Mouse (Mus musculus) neural tube, embryonic 15.5 days (tissue): ENCODE results near the gene 2610528A11Rik. TPM values are rescaled to one million over a fixed set of nuclear protein-coding genes. Genes with fewer than 3 reads are reported as not detected.

Experiments
- ATAC-seq: fragments of 200-750 bp; cut with Nextera tagmentation; 2 replicates; pipeline ENCODE4 v1.8.0; 2017; ENCODE audit warnings: mild to moderate bottlenecking, moderate TSS enrichment, moderate library complexity; ENCODE audit not compliant: low FRiP score
- H3K27ac ChIP-seq: fragments of 300-500 bp; sonication (generic); replicated peaks from 2 replicates; pipeline ENCODE4 v1.5.1; 2015; ENCODE audit warnings: mild to moderate bottlenecking, inconsistent platforms
- H3K27me3 ChIP-seq: fragments of 300-500 bp; sonication (generic); replicated peaks from 2 replicates; pipeline ENCODE4 v1.6.1; 2015; ENCODE audit warnings: inconsistent platforms
- H3K36me3 ChIP-seq: fragments of 300-500 bp; sonication (generic); 2 replicates; pipeline ENCODE4 v1.6.1; 2015; ENCODE audit warnings: inconsistent platforms
- H3K4me1 ChIP-seq: fragments of 300-500 bp; sonication (generic); 2 replicates; pipeline ENCODE4 v1.6.1; 2015; ENCODE audit warnings: inconsistent platforms
- H3K4me2 ChIP-seq: fragments of 300-500 bp; sonication (generic); 2 replicates; pipeline ENCODE4 v1.6.1; 2015; ENCODE audit warnings: inconsistent platforms, mild to moderate bottlenecking, moderate library complexity
- H3K4me3 ChIP-seq: fragments of 300-500 bp; sonication (generic); replicated peaks from 2 replicates; pipeline ENCODE4 v1.5.1; 2015; ENCODE audit warnings: mild to moderate bottlenecking, inconsistent platforms
- H3K9ac ChIP-seq: fragments of 300-500 bp; sonication (generic); replicated peaks from 2 replicates; pipeline ENCODE4 v1.6.1; 2015; ENCODE audit warnings: mild to moderate bottlenecking, inconsistent platforms
- H3K9me3 ChIP-seq: fragments of 300-500 bp; sonication (generic); replicated peaks from 2 replicates; pipeline ENCODE4 v1.6.1; 2016; ENCODE audit warnings: inconsistent platforms
- WGBS: fragments of 180-500 bp; shearing (Covaris S2); methylation state at CpG from one replicate; pipeline ENCODE4 v1.1.7; 2015; ENCODE audit warnings: mixed read lengths; 5-methylcytosine and 5-hydroxymethylcytosine counted together
- polyA plus RNA-seq: library from polyadenylated mRNA; unstranded; fragments of >200 nt; fragmentation: Nextera tagmentation; extraction: Ambion mirVana; gene quantifications from 2 replicates; pipeline ENCODE4 v1.2.1, GENCODE M21; 2015

The 2610528A11Rik gene
- polyA plus RNA-seq, 1 experiment from 2014 or later = 0.91 TPM

DNA sequence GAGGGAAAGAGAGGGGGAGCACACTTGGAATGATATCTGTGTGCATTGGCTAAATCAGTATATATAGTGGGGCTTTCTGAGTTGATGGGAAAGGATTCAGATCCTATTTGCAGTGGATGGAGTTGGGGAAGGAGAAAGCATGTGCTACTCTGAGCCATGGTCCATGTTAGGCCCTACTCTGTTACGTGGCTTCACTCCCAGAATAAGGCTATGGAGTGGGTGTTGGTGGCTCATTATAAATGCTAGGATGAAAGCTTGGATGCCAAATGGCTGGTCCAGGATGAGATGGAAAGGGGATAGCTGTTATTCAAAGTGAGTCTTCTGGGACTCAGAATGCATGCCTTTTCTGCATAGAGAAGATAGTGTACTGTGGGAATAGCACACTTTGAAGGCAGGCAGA is 33.1 kb downstream of the 2610528A11Rik start:
- 92% methylated on average over 1 of the region's 1 CpGs for WGBS

DNA sequence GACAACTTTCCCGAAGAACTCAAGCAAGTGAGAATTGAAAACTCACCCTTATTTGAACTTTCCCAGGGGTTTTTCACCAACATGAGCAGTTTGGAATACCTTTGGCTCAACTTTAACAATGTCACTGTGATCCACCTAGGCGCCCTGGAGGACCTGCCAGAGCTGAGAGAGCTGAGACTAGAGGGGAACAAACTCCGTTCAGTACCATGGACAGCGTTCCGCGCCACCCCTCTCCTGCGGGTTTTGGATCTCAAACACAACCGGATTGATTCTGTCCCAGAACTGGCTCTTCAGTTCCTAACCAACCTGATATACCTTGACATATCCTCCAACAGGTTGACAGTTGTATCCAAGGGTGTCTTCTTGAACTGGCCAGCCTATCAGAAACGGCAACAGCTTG is 45.3 kb downstream of the 2610528A11Rik start:
- H3K27ac ChIP-seq = no peak overlapping the region
- H3K4me3 ChIP-seq = no peak overlapping the region
- no peak overlapping the region for H3K4me2 ChIP-seq
- H3K9me3 ChIP-seq = no peaks in the 10 kb centered on the region
- H3K36me3 ChIP-seq = no peaks in the 10 kb centered on the region
- no peaks in the 10 kb centered on the region for H3K27me3 ChIP-seq
- H3K9ac ChIP-seq = no peak overlapping the region
- no peak for ATAC-seq
- H3K4me1 ChIP-seq = no peaks in the 10 kb centered on the region
- WGBS = 20% methylated on average over 9 of the region's 9 CpGs

More for the DNA sequence above, 33.1 kb downstream of the 2610528A11Rik start:
- Histone ChIP-seq H3K27ac (no peak overlapping the region), H3K9ac (no peak overlapping the region), H3K4me2 (no peak overlapping the region), H3K27me3 (no peaks in the 10 kb centered on the region), H3K4me1 (no peaks in the 10 kb centered on the region), H3K4me3 (no peak overlapping the region), H3K9me3 (no peaks in the 10 kb centered on the region), H3K36me3 (no peaks in the 10 kb centered on the region)
- ATAC-seq = no peak

DNA sequence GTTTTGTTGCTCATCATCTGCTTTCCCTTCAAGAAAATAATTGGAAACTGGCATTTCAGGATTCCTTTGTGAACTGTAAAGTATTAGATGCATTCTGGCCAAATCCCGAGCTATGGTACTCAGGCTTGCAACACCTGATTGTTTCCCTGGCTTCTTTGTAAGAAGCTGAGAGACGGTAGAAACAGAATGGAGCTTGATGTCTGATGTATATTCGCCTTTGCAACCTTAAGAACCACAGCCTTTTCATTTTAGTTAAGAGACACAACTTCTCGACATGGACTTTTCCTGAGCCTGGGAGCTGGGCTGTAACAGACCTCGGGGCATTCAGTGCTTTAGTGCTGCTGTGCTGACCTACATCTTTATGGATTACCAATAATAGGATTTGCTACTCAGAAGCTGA is 46.2 kb downstream of the 2610528A11Rik start, which contains the start of gene Lrit2:
Lrit2 (plus strand) TSS at position 301 of the 400 bp plus-strand sequence.
- Histone ChIP-seq H3K4me2 (no peak within 1 kb of the TSS), H3K27ac (no peak within 1 kb of the TSS), H3K9me3 (no peaks in the 10 kb centered on the region), H3K4me3 (no peak within 1 kb of the TSS), H3K4me1 (no peaks in the 10 kb centered on the region), H3K9ac (no peak within 1 kb of the TSS), H3K27me3 (no peaks in the 10 kb centered on the region), H3K36me3 (no peaks in the 10 kb centered on the region)
- 75% methylated on average over 5 of the region's 5 CpGs for WGBS
- no peak for ATAC-seq

DNA sequence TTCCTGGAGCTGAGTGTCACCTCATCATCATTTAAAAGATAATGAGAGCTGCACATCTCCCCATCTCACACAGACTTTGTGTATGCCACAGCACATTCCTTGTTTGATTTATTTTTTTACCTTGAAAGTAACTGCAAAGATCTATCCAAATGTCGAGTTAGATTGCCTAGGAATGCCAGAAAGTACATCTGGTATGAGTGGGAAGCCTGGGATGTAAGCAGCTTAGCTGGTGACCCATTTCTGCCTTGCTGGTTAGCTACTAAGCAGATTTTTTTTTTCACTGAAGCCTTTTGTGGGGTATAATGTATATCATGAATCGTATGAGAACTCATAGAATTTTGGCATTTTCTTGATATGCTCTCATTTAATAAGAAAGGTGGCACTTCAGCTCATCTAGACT is 47.2 kb downstream of the 2610528A11Rik start:
- Histone ChIP-seq H3K9ac (no peak overlapping the region), H3K4me1 (no peaks in the 10 kb centered on the region), H3K27me3 (no peaks in the 10 kb centered on the region), H3K36me3 (no peaks in the 10 kb centered on the region), H3K4me3 (no peak overlapping the region), H3K9me3 (no peaks in the 10 kb centered on the region), H3K27ac (no peak overlapping the region), H3K4me2 (no peak overlapping the region)
- ATAC-seq = no peak
- WGBS = 75% methylated on average over 2 of the region's 2 CpGs

DNA sequence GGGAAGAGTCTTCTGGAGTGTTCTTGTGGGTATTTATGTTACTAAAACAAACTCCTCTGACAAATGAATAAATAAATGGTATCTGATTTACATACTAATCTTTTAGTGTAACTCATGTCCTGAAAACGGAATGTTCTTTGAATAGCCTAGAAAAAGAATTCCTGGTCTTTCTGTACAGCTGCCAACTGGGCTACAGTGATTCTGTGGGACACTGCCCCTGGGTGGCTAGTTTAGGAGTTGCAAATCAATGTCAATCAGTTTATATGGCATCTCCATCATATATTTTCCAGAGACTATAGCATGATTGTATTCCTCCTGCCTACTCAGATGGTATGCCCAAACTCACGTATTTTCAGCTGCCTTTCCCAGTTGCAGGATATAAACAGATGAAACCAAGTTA is 49.0 kb downstream of the 2610528A11Rik start:
- no peak overlapping the region for H3K4me2 ChIP-seq
- ATAC-seq = no peak

More for the DNA sequence above, 49.0 kb downstream of the 2610528A11Rik start:
- WGBS = 50% methylated on average over 2 of the region's 2 CpGs
- Histone ChIP-seq H3K27me3 (no peaks in the 10 kb centered on the region), H3K9ac (no peak overlapping the region), H3K4me3 (no peak overlapping the region), H3K36me3 (no peaks in the 10 kb centered on the region), H3K4me1 (no peaks in the 10 kb centered on the region), H3K27ac (no peak overlapping the region), H3K9me3 (no peaks in the 10 kb centered on the region)

Other genes with a start within 250 kb of the 2610528A11Rik start
- gene Ccser2, start 145.2 kb downstream of the 2610528A11Rik start, polyA plus RNA-seq = 89.7 and 97.4 TPM in 2 replicates
- gene Rgr, start 65.1 kb downstream of the 2610528A11Rik start, polyA plus RNA-seq = not detected in 2 replicates
- not detected in 2 replicates for gene Lrit1, start 59.2 kb downstream of the 2610528A11Rik start, polyA plus RNA-seq
- gene Lrit2, start 46.1 kb downstream of the 2610528A11Rik start, polyA plus RNA-seq = not detected in 2 replicates
- gene Cdhr1, start 15.7 kb downstream of the 2610528A11Rik start, polyA plus RNA-seq = 2.8 and 3.1 TPM in 2 replicates
- gene Ghitm, start 21.2 kb upstream of the 2610528A11Rik start, polyA plus RNA-seq = 225 and 241 TPM in 2 replicates